Mouse (Mus musculus) C2C12 (cell line): ENCODE data around the gene Tmprss15. TPM values are rescaled to one million over a fixed set of nuclear protein-coding genes. Genes with fewer than 3 reads are reported as not detected.

Experiments used
- H3K27me3 ChIP-seq: one replicate; pipeline ENCODE4 v1.6.1; 2011; ENCODE audit not compliant: control insufficient read depth, insufficient read depth, insufficient read length
- H3K36me3 ChIP-seq: one replicate; pipeline ENCODE4 v1.6.1; 2011; ENCODE audit not compliant: control insufficient read depth, insufficient read depth
- H3K4me3 ChIP-seq: one replicate; pipeline ENCODE4 v1.5.1; 2011; ENCODE audit warnings: mild to moderate bottlenecking, control low read depth; ENCODE audit not compliant: poor library complexity, insufficient read depth, severe bottlenecking
- H3K79me2 ChIP-seq: one replicate; pipeline ENCODE4 v1.6.1; 2011; ENCODE audit not compliant: control insufficient read depth, insufficient read depth
- H3K79me3 ChIP-seq: one replicate; pipeline ENCODE4 v1.6.1; 2011; ENCODE audit warnings: low read depth, control low read depth
- H3ac ChIP-seq: one replicate; pipeline ENCODE3; 2011; ENCODE audit warnings: low read depth; ENCODE audit not compliant: control insufficient read depth, insufficient read length
- CEBPB ChIP-seq: IDR thresholded peaks from one replicate; pipeline ENCODE4 v1.6.1; 2011; ENCODE audit warnings: low read depth, mild to moderate bottlenecking, control low read depth, moderate library complexity
- CTCF ChIP-seq: IDR thresholded peaks from one replicate; pipeline ENCODE4 v1.5.1; 2011; ENCODE audit not compliant: control insufficient read depth, insufficient read depth, insufficient read length
- FOSL1 ChIP-seq: IDR thresholded peaks from one replicate; pipeline ENCODE4 v1.8.0; 2011; ENCODE audit warnings: mild to moderate bottlenecking, low read length; ENCODE audit not compliant: poor library complexity, insufficient read depth, severe bottlenecking
- MAX ChIP-seq: IDR thresholded peaks from one replicate; pipeline ENCODE4 v1.6.1; 2011; ENCODE audit warnings: mild to moderate bottlenecking, control low read depth
- MYOD1 ChIP-seq: IDR thresholded peaks from one replicate; pipeline ENCODE4 v1.6.1; 2011; ENCODE audit warnings: low read depth; ENCODE audit not compliant: control insufficient read depth, insufficient read length
- MYOG ChIP-seq: IDR thresholded peaks from one replicate; pipeline ENCODE4 v1.6.1; 2011; ENCODE audit not compliant: control insufficient read depth, insufficient read length; ENCODE audit errors: extremely low read depth
- USF1 ChIP-seq: IDR thresholded peaks from one replicate; pipeline ENCODE4 v1.6.1; 2011; ENCODE audit warnings: low read depth, mild to moderate bottlenecking, control low read depth, moderate library complexity
- polyA plus RNA-seq: library from polyadenylated mRNA; unstranded; fragments of >200 nt; fragmentation: generic; extraction: Trizol; gene quantifications from one replicate; pipeline ENCODE4 v1.2.1, GENCODE M21; 2012; ENCODE audit warnings: missing spikeins

Gene Tmprss15
- polyA plus RNA-seq, 1 experiment = not detected

DNA sequence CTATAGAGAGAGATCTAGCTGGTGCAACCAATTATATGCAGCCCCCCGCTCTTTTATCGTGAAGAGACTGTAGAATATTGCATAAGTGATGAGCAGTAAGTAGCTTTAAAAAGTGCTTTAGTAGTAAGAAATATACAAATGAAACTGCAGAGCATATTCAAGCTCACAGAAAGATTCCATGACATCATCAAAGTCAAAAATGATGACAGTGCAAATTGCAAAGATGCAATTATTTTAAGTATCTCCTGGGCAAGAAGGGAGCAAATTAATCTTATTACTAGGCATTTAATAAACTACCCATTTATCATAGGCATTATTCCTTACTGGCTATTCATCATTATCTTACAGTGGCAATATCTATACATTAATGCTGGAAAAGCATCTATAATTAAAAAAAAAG, 156.6 kb downstream of the Tmprss15 start:
- Histone ChIP-seq H3K27me3 (no peaks in the 10 kb centered on the region), H3ac (no peak overlapping the region), H3K79me2 (no peaks in the 10 kb centered on the region), H3K4me3 (no peak overlapping the region), H3K36me3 (no peaks in the 10 kb centered on the region), H3K79me3 (no peaks in the 10 kb centered on the region)
- TF ChIP-seq MYOD1 (no peak), CEBPB (no peak), FOSL1 (no peak), MAX (no peak), MYOG (no peak), USF1 (no peak), CTCF (no peak)

GRCm38 (mm10) chr16:78931287-78932025, 159.4 kb downstream of the Tmprss15 start:
- Histone ChIP-seq H3ac (no peak overlapping the region), H3K27me3 (no peaks in the 10 kb centered on the region), H3K79me3 (no peaks in the 10 kb centered on the region), H3K79me2 (no peaks in the 10 kb centered on the region), H3K4me3 (no peak overlapping the region), H3K36me3 (no peaks in the 10 kb centered on the region)
- TF ChIP-seq MYOG = no peak

- Histone ChIP-seq H3K79me3 (no peaks in the 10 kb centered on the region), H3K36me3 (no peaks in the 10 kb centered on the region), H3K4me3 (no peak within 1 kb of the TSS), H3K27me3 (no peaks in the 10 kb centered on the region), H3K79me2 (no peaks in the 10 kb centered on the region), H3ac (no peak within 1 kb of the TSS)
- TF ChIP-seq USF1 (no peak), MAX (no peak), FOSL1 (no peak), CTCF (no peak), MYOD1 (no peak), CEBPB (no peak), MYOG (no peak)
These were observed 160.3 kb downstream of the Tmprss15 start, which contains the start of gene Chodl for GRCm38 (mm10) chr16:78930382-78931286. Gene Chodl, plus strand, starts transcription at chr16:78930948.

- H3K79me3 ChIP-seq = no peaks in the 10 kb centered on the region
- no peak overlapping the region for H3K4me3 ChIP-seq
- no peak overlapping the region for H3ac ChIP-seq
- no peaks in the 10 kb centered on the region for H3K27me3 ChIP-seq
- H3K36me3 ChIP-seq = no peaks in the 10 kb centered on the region
- no peaks in the 10 kb centered on the region for H3K79me2 ChIP-seq
- TF ChIP-seq CEBPB (no peak), CTCF (no peak), USF1 (no peak), MAX (no peak), MYOD1 (no peak), MYOG (no peak), FOSL1 (no peak)
These were observed 168.3 kb downstream of the Tmprss15 start for GRCm38 (mm10) chr16:78922644-78923043.

Other genes starting within 250 kb of the Tmprss15 start
- gene Chodl, start 160.1 kb downstream of the Tmprss15 start, polyA plus RNA-seq = not detected